Mouse (Mus musculus): ENCODE data around the gene Elp5. TPM values are rescaled to one million over a fixed set of nuclear protein-coding genes. Genes with fewer than 3 reads are reported as not detected.
A peak's percentile ranks its signal among the peaks of the same experiment; 100 is the strongest.
"Not testable (repeated sequence)": the region's sequence is repeated elsewhere in the genome, so short reads cannot be mapped to it uniquely, and the experiment has no call there.

The Elp5 gene
- 100 to 1,000 TPM in 1 of 4 experiments, 10 to 100 TPM in 3; 78.7 to 101 (median 87.1) TPM for total RNA-seq (2022)

- DNase-seq (ENCODE audit: low spot score in 2 of 2): no peak
These were observed at the start of gene Elp5 for GRCm38 (mm10) chr11:69982225-69982624. TSS of gene Elp5 (minus strand) at chr11:69982517.

GRCm38 (mm10) chr11:70031321-70031670 is 49.0 kb upstream of the Elp5 start:
- no peak for DNase-seq (ENCODE audit: low spot score in 2 of 2)

GRCm38 (mm10) chr11:70030651-70031320 is 48.5 kb upstream of the Elp5 start:
- DNase-seq (ENCODE audit: low spot score in 2 of 2): no peak

- DNase-seq (ENCODE audit: low spot score in 2 of 2): no peak
These were observed 47.7 kb upstream of the Elp5 start for GRCm38 (mm10) chr11:70029829-70030550.

GRCm38 (mm10) chr11:70029130-70029801 is 46.9 kb upstream of the Elp5 start:
- DNase-seq (ENCODE audit: low spot score in 2 of 2): peak; percentile 57 to 96

GRCm38 (mm10) chr11:70028401-70029129 is 46.2 kb upstream of the Elp5 start:
- DNase-seq (ENCODE audit: low spot score in 2 of 2): no peak

GRCm38 (mm10) chr11:70027397-70027796 is 45.1 kb upstream of the Elp5 start:
- no peak for DNase-seq (ENCODE audit: low spot score in 2 of 2)

GRCm38 (mm10) chr11:70026689-70027088 is 44.4 kb upstream of the Elp5 start:
- DNase-seq (ENCODE audit: low spot score in 2 of 2): no peak

GRCm38 (mm10) chr11:70024151-70024514 is 41.8 kb upstream of the Elp5 start:
- DNase-seq (ENCODE audit: low spot score in 2 of 2): no peak

- no peak for DNase-seq (ENCODE audit: low spot score in 2 of 2)
These were observed 41.3 kb upstream of the Elp5 start for GRCm38 (mm10) chr11:70023481-70024150.

- peak; percentile 91 to 98 for DNase-seq (ENCODE audit: low spot score in 2 of 2)
These were observed 39.2 kb upstream of the Elp5 start for GRCm38 (mm10) chr11:70021264-70022132.

- peak; percentile 55 to 80 for DNase-seq (ENCODE audit: low spot score in 2 of 2)
These were observed 38.5 kb upstream of the Elp5 start for GRCm38 (mm10) chr11:70020731-70021263.

GRCm38 (mm10) chr11:70020022-70020631 is 37.8 kb upstream of the Elp5 start:
- DNase-seq (ENCODE audit: low spot score in 2 of 2): no peak

- no peak for DNase-seq (ENCODE audit: low spot score in 2 of 2)
These were observed 37.2 kb upstream of the Elp5 start for GRCm38 (mm10) chr11:70019495-70020021.

GRCm38 (mm10) chr11:70018131-70018990 is 36.0 kb upstream of the Elp5 start:
- DNase-seq (ENCODE audit: low spot score in 2 of 2): peak in 1 of 2 experiments; percentile 63

GRCm38 (mm10) chr11:70017199-70017767 is 35.0 kb upstream of the Elp5 start:
- no peak for DNase-seq (ENCODE audit: low spot score in 2 of 2)

- DNase-seq (ENCODE audit: low spot score in 2 of 2): no peak
These were observed 34.4 kb upstream of the Elp5 start, which contains the start of gene Dlg4 for GRCm38 (mm10) chr11:70016669-70017068. TSS of gene Dlg4 (plus strand) at chr11:70016942.

GRCm38 (mm10) chr11:70016177-70016576 is 33.9 kb upstream of the Elp5 start:
- not testable (repeated sequence) for DNase-seq (ENCODE audit: low spot score in 2 of 2)

All from left cerebral cortex, adult 8-10 months (tissue).